In genomic region chr17:25823452-25823851, GRCm38 (mm10) we compare ENCODE assay signal across 8 mouse cellular contexts. TPM values are rescaled to one million over a fixed set of nuclear protein-coding genes. Genes with fewer than 3 reads are reported as not detected.
DNase-seq lines count a peak whose midpoint lies in the region; ATAC-seq and TF ChIP-seq lines count a peak whose summit lies in the region.

Gene Wdr24 (plus strand): TSS chr17:25823627.

- TF ChIP-seq CTCF in bone marrow, adult 2 months (IDR thresholded peaks at IDR 0.05; ENCODE audit: control insufficient read depth, insufficient read depth, low read length) = no peak

- H3K36me3 ChIP-seq in embryonic facial prominence, embryonic 14.5 days (ENCODE audit: control insufficient read depth, insufficient read depth, low read length) = peaks cover 23% of the 10 kb centered on the region
- H3K36me3 ChIP-seq in heart, embryonic 15.5 days = peaks cover 5% of the 10 kb centered on the region; the same call in 1 of the 2 replicates
- H3K36me3 ChIP-seq in liver, embryonic 13.5 days = peaks cover 31% of the 10 kb centered on the region

- peak; percentile 79 for ATAC-seq in embryonic facial prominence, embryonic 14.5 days (ENCODE audit: low read depth)
- ATAC-seq in heart, embryonic 15.5 days (replicated peaks; ENCODE audit: insufficient number of reproducible peaks, insufficient read depth, low FRiP score, low read depth) = peak; percentile 58; the same call in 1 of the 2 replicates
- ATAC-seq in liver, embryonic 13.5 days (ENCODE audit: low read depth) = peak; percentile 62

- DNase-seq in CD8-positive naive resting alpha-beta T cell, adult 2 months (ENCODE audit: low read depth in 2 of 2, low spot score in 2 of 2) = peak; percentile 74 to 76
- DNase-seq in embryonic facial prominence, embryonic 14.5 days (ENCODE audit: low spot score) = peak; percentile 95
- DNase-seq in kidney, postnatal 14 days = peak; percentile 86
- DNase-seq in liver, embryonic 13.5 days = peak; percentile 71
- peak; percentile 65 for DNase-seq in neural tube, embryonic 10.5 days (ENCODE audit: extremely low spot score, low spot score)
- peak; percentile 69 for DNase-seq in testis, postnatal 10 days (ENCODE audit: low spot score)

- H3K4me2 ChIP-seq in embryonic facial prominence, embryonic 14.5 days (ENCODE audit: low read depth, low read length) = peak within 1 kb of the TSS; percentile 98
- peak within 1 kb of the TSS; percentile 87 for H3K4me2 ChIP-seq in heart, embryonic 15.5 days
- H3K4me2 ChIP-seq in liver, embryonic 13.5 days = peak within 1 kb of the TSS; percentile 93

- peaks cover 28% of the 10 kb centered on the region for H3K27me3 ChIP-seq in embryonic facial prominence, embryonic 14.5 days (replicated peaks; ENCODE audit: control insufficient read depth, insufficient read depth, low read length)
- H3K27me3 ChIP-seq in heart, embryonic 15.5 days = peaks cover 41% of the 10 kb centered on the region
- peaks cover 41% of the 10 kb centered on the region for H3K27me3 ChIP-seq in liver, embryonic 13.5 days

- H3K4me3 ChIP-seq in bone marrow, adult 2 months (replicated peaks; ENCODE audit: control insufficient read depth, low read depth, low read length) = peak within 1 kb of the TSS; percentile 89
- peak within 1 kb of the TSS; percentile 74 for H3K4me3 ChIP-seq in embryonic facial prominence, embryonic 14.5 days (ENCODE audit: low read depth, low read length)
- H3K4me3 ChIP-seq in heart, embryonic 15.5 days = peak within 1 kb of the TSS; percentile 61
- peak within 1 kb of the TSS; percentile 79 for H3K4me3 ChIP-seq in liver, embryonic 13.5 days (replicated peaks)

- no peaks in the 10 kb centered on the region for H3K9me3 ChIP-seq in embryonic facial prominence, embryonic 14.5 days (ENCODE audit: control insufficient read depth, low read length)
- H3K9me3 ChIP-seq in heart, embryonic 15.5 days (replicated peaks) = no peaks in the 10 kb centered on the region
- no peaks in the 10 kb centered on the region for H3K9me3 ChIP-seq in liver, embryonic 13.5 days (replicated peaks)

- H3K27ac ChIP-seq in bone marrow, adult 2 months (ENCODE audit: control insufficient read depth, insufficient read depth, low read depth, low read length, poor library complexity) = 0 out of 2 replicates have a peak within 1 kb of the TSS, but pooled peaks have one; percentile 18
- peak within 1 kb of the TSS; percentile 29; the same call in 1 of the 2 replicates for H3K27ac ChIP-seq in embryonic facial prominence, embryonic 14.5 days (replicated peaks; ENCODE audit: low read depth, low read length)
- peak within 1 kb of the TSS; percentile 8; the same call in 1 of the 2 replicates for H3K27ac ChIP-seq in heart, embryonic 15.5 days
- peak within 1 kb of the TSS; percentile 81 for H3K27ac ChIP-seq in liver, embryonic 13.5 days

- H3K4me1 ChIP-seq in bone marrow, adult 2 months (ENCODE audit: control insufficient read depth, insufficient read depth, low read length) = peaks cover 8% of the 10 kb centered on the region
- peaks cover 12% of the 10 kb centered on the region for H3K4me1 ChIP-seq in embryonic facial prominence, embryonic 14.5 days (ENCODE audit: control insufficient read depth, insufficient read depth, low read length)
- peaks cover 24% of the 10 kb centered on the region for H3K4me1 ChIP-seq in heart, embryonic 15.5 days (replicated peaks)
- H3K4me1 ChIP-seq in liver, embryonic 13.5 days (replicated peaks) = peaks cover 48% of the 10 kb centered on the region

- H3K9ac ChIP-seq in embryonic facial prominence, embryonic 14.5 days (ENCODE audit: low read depth, low read length) = peak within 1 kb of the TSS; percentile 76
- peak within 1 kb of the TSS; percentile 63 for H3K9ac ChIP-seq in heart, embryonic 15.5 days
- peak within 1 kb of the TSS; percentile 83 for H3K9ac ChIP-seq in liver, embryonic 13.5 days

- WGBS in bone marrow, adult 2 months = 0% methylated on average over 18 of the region's 18 CpGs
- 0% methylated on average over 18 of the region's 18 CpGs for WGBS in embryonic facial prominence, embryonic 14.5 days
- under 1% methylated on average over 18 of the region's 18 CpGs for WGBS in heart, embryonic 15.5 days
- WGBS in liver, embryonic 13.5 days (ENCODE audit: insufficient replicate concordance) = under 1% methylated on average over 18 of the region's 18 CpGs

- TF ChIP-seq POLR2A in bone marrow, adult 2 months (IDR thresholded peaks at IDR 0.05; ENCODE audit: borderline replicate concordance, control insufficient read depth, low read depth, low read length) = no peak

RNA-seq across cellular contexts. Expression of gene Wdr24, which starts in this region (rescaled TPM):
- 6.8 and 17.0 TPM in 2 replicates for polyA plus RNA-seq in bone marrow, adult 2 months (2011; ENCODE audit: insufficient read depth, insufficient read length, low replicate concordance, missing spikeins)
- 22.9 and 25.5 TPM in 2 replicates for polyA plus RNA-seq in embryonic facial prominence, embryonic 14.5 days (2014; fragmentation: Nextera tagmentation; extraction: Ambion mirVana)
- 12.7 and 19.8 TPM in 2 replicates for polyA plus RNA-seq in heart, embryonic 15.5 days (2015; fragmentation: Nextera tagmentation; extraction: Ambion mirVana)
- 11.9 and 14.2 TPM in 2 replicates for polyA plus RNA-seq in liver, embryonic 13.5 days (2015; fragmentation: Nextera tagmentation; extraction: Ambion mirVana)

Comparison
In these comparisons a context has a peak if more than half of its experiments do, and no peak if none do; other contexts are left out.
1. Peak in every context shown above with its lines: DNase-seq, ATAC-seq, H3K4me3 ChIP-seq and H3K27ac ChIP-seq.
2. H3K27ac ChIP-seq: peak in every context shown above with its lines; median percentile 81 in liver, embryonic 13.5 days; 29 in embryonic facial prominence, embryonic 14.5 days; 18 in bone marrow, adult 2 months; 8 in heart, embryonic 15.5 days.